Comparison of ENCODE assay signal across 16 mouse cellular contexts in the genomic region with DNA sequence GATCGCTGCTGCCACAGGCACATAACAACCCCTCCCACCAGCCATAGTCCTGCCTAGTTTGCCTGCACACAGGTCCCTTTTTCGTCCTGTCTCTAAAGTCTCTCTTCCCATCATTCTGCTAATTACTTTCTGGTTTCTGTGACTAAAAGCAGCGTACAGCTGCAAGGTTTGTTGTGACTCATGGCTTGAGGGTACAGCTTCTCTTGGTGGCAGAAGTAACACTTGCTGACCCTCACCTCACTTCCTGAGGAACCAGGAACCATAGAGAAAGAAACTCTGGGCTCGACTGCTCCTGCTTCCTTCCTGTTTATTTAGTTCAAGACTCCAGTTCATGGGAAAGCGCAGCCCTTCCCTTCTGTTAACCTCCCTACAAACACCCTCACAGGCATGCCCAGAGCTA.
"Had no signal": no experiment of that assay in that cellular context is flagged by ENCODE, and none has a peak within 500 bp of the region (broad histone marks: within the 10 kb centered on the region; RNA-seq: fewer than 3 reads in every experiment).

No protein-coding gene starts in this region.

- ATAC-seq: liver, postnatal 0 days; midbrain, embryonic 13.5 days; midbrain, embryonic 15.5 days had no signal

- H3K4me2 ChIP-seq: lung, embryonic 15.5 days; midbrain, embryonic 11.5 days; midbrain, embryonic 13.5 days; midbrain, embryonic 15.5 days; neural tube, embryonic 12.5 days; stomach, embryonic 15.5 days had no signal

- H3K9ac ChIP-seq: liver, postnatal 0 days; lung, embryonic 15.5 days; midbrain, embryonic 13.5 days; midbrain, embryonic 15.5 days; neural tube, embryonic 12.5 days; stomach, embryonic 15.5 days had no signal

- H3K27ac ChIP-seq: lung, embryonic 15.5 days; midbrain, embryonic 13.5 days; midbrain, embryonic 15.5 days; neural tube, embryonic 12.5 days; stomach, embryonic 15.5 days; stomach, postnatal 0 days had no signal

- H3K36me3 ChIP-seq: lung, embryonic 15.5 days; midbrain, embryonic 13.5 days; midbrain, embryonic 15.5 days; neural tube, embryonic 12.5 days; stomach, embryonic 15.5 days had no signal

- DNase-seq: liver, postnatal 0 days; lung, adult 2 months; lung, postnatal 14 days; lung, postnatal 36 days; right cerebral cortex, postnatal 14 days; thymus, adult 2 months; thymus, postnatal 25 days; thymus, postnatal 4 days had no signal

- H3K9me3 ChIP-seq: lung, embryonic 15.5 days; midbrain, embryonic 15.5 days; neural tube, embryonic 12.5 days; stomach, embryonic 15.5 days had no signal

- H3K27me3 ChIP-seq: lung, embryonic 15.5 days; midbrain, embryonic 15.5 days; neural tube, embryonic 12.5 days; stomach, embryonic 15.5 days had no signal

- H3K4me1 ChIP-seq: lung, embryonic 15.5 days; megakaryocyte, embryonic 14.5 days; midbrain, embryonic 13.5 days; midbrain, embryonic 15.5 days; neural tube, embryonic 12.5 days; stomach, embryonic 15.5 days had no signal

- H3K4me3 ChIP-seq: lung, embryonic 15.5 days; megakaryocyte, embryonic 14.5 days; midbrain, embryonic 13.5 days; midbrain, embryonic 15.5 days; neural tube, embryonic 12.5 days; stomach, embryonic 15.5 days had no signal
